Mouse (Mus musculus) Patski (cell line): Measurements from ENCODE around the gene Krt90. TPM values are rescaled to one million over a fixed set of nuclear protein-coding genes. Genes with fewer than 3 reads are reported as not detected.
A peak's percentile ranks its signal among the peaks of the same experiment; 100 is the strongest.
"Not testable (repeated sequence)": the region's sequence is repeated elsewhere in the genome, so short reads cannot be mapped to it uniquely, and the experiment has no call there.

ENCODE experiments used
- ATAC-seq: fragments of 100-300 bp; one replicate; pipeline ENCODE4 v1.8.0; 2021
- CTCF ChIA-PET: fragments of 350-600 bp; sonication (Branson Sonifier 250); formaldehyde crosslinking; loops from one replicate; lab custom pipeline; 2022; ENCODE audit warnings: inconsistent platforms; lab: Charles Lee
- POLR2A ChIA-PET: fragments of 350-600 bp; sonication (Branson Sonifier 250); formaldehyde crosslinking; loops from one replicate; lab custom pipeline; 2022; ENCODE audit warnings: antibody characterized with exemption, inconsistent platforms; lab: Charles Lee
- DNase-seq: peaks from one replicate; pipeline ENCODE4 v3.0.0-alpha.2; 2011; ENCODE audit warnings: low read depth, low spot score
- H3K27me3 ChIP-seq: fragments of 371-371 bp; one replicate; pipeline ENCODE4 v1.5.1; 2021
- CTCF ChIP-seq: fragments of 100-300 bp; IDR thresholded peaks from one replicate; pipeline ENCODE4 v1.5.1; 2021
- in situ Hi-C: fragments of 300-500 bp; cut with MboI; formaldehyde crosslinking; loops from 3 replicates; pipeline ENCODE4 v1.11.1; 2018; ENCODE audit warnings: low pct_unique_long_range_greater_than_20kb, mixed read lengths
- polyA plus RNA-seq: library from polyadenylated mRNA; unstranded; gene quantifications from one replicate; pipeline ENCODE4 v1.2.3, GENCODE M21; 2021

Gene Krt90
- polyA plus RNA-seq, 1 experiment from 2014 or later = 0.27 TPM

DNA sequence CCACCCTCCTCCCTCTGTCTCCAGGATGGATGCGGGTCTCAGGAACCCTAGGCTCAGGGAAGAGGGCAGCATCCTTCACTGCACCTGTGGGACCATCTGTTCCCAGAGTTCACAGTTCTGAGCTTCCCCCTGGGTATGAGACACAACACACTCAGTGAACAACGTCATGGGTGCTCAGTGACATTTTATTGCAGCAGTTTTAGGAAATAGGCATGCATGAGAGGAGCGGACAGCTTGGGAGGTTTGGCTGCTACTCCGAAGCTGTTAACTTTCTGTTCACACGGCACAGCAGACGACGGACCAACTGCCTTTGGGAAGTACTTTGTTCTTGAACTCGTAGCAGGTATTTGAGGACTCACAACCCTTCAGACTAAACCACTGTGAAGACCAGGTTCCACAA is 10.6 kb downstream of the Krt90 start:
- POLR2A ChIA-PET = no interaction called here
- H3K27me3 ChIP-seq = peaks cover 22% of the 10 kb centered on the region
- DNase-seq (no peak), ATAC-seq (no peak)
- in situ Hi-C loops = no loop called here
- TF ChIP-seq CTCF = no peak
- CTCF ChIA-PET = no interaction called here

DNA sequence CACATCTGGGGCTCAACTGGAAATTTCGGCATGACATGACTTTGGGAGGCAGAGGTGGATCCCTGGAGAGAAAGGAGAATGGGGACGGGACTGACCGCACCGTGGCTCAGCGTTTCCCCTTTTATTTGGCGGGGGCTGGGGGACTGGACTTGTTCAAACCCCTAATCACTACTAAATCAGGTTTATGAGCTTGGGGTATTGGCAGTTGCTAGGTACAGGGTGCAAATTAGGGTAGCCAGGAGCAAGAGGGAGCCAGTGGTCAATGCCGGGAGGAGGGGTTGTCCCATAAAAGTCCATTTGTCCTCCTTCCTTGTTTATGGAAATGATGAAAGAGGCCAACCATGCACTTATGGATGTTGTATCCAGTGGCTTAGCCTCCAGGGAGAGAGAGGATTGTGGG is 12.2 kb downstream of the Krt90 start, which contains the start of gene Krt82:
Gene Krt82, minus strand, starts transcription at position 101 of the 400 bp plus-strand sequence.
- POLR2A ChIA-PET = no interaction called here
- in situ Hi-C loops = no loop called here
- ATAC-seq (no peak), DNase-seq (no peak)
- CTCF ChIA-PET = no interaction called here
- peaks cover 22% of the 10 kb centered on the region for H3K27me3 ChIP-seq
- TF ChIP-seq CTCF = no peak

DNA sequence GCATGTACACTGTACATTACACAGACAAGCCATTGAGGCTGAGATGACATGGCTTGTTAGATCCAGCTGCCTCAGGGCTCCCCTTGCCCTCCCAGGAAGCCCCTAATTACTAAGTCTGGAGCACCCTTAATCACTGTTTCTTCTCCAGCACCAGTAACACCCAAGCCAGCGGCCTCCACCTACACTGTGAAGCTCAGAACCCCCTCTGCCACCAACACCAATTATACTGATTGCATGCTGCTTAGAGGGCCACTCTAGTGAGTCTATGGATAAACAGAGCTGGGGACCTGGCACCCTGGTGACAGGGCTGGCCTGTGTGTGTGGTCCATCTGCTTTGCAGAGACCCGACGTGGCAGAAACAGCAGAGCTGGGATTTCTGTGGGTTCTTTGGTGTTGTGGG is 18.3 kb downstream of the Krt90 start:
- TF ChIP-seq CTCF = no peak
- ChIA-PET CTCF (no interaction called here), POLR2A (no interaction called here)
- DNase-seq = no peak
- no peak for ATAC-seq
- in situ Hi-C loops = no loop called here
- H3K27me3 ChIP-seq = no peaks in the 10 kb centered on the region

DNA sequence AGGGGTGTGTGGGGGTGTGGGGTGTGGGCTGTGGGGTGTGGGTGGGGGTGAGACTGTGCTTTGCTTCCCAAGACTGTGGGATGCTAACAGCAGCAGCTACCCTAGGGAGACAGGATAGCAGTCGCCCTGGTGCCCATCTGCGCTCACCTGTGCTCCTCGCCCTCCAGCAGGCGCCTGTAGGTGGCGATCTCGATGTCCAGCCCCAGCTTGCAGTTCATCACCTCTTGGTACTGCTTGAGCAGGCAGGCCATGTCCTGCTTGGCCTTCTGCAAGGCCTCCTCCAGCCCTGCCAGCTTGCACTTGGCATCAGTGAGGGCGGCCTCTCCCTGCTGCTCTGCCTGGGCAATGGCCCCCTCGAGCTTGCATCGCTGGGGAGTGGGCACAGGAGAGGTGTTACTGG is 20.2 kb downstream of the Krt90 start:
- no peak for DNase-seq
- in situ Hi-C loops = no loop called here
- TF ChIP-seq CTCF = no peak
- no peak for ATAC-seq
- CTCF ChIA-PET = no interaction called here
- POLR2A ChIA-PET = no interaction called here
- no peaks in the 10 kb centered on the region for H3K27me3 ChIP-seq

DNA sequence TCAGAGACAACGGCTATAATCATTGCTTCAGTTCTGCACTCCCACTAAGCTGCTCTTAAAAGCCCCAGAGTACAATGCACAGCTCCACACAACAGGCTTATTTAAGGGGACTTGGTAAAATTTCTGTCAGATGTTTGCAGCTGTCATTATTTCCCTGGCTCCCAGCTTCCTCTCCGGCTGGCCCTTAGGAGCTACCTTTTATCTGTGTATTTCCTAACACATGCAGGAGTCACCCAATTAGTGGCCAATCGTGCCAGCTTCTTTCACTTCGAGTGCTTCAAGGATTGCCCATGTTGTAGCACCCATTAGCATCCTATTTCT is 24.2 kb downstream of the Krt90 start:
- POLR2A ChIA-PET = no interaction called here

DNA sequence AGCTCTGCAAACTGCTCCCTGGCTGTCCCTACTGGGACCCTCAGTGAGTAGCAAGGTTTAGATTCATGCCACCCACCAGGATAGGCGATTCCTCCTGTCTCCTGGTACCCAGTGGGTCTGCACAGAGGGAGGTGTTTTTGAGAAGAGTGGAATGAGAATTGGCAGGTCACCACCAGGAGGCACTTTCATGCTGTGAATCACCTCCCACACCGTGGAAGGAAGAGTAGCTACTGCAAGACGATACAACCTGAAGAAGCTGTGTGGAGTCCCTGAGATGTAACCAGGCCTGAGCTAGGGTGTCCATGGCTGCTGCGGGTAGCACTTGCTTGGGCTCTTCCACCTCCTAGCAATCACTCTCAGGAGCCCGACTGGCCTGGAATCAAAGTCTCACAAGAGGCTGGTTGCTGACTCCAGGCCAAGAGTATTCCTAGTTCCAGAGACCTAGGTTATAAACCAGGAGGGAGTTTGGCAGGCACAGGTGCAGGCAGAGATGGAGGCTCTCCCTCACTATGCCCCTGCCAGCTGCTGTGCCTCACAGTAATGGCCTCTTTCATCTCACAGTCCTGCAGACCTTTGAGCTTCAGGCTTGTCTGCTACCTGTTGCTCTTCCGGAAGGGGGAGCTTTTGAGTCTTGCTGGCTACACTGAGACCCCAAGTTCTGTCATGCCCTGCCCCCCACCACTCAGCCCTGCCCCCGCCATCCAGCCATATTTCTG is 24.7 kb downstream of the Krt90 start:
- ATAC-seq (no peak), DNase-seq (no peak)
- no peaks in the 10 kb centered on the region for H3K27me3 ChIP-seq
- ChIA-PET CTCF (no interaction called here), POLR2A (no interaction called here)
- no peak for TF ChIP-seq CTCF
- in situ Hi-C loops = no loop called here

More for the DNA sequence above, 24.2 kb downstream of the Krt90 start:
- in situ Hi-C loops = no loop called here
- no peak for DNase-seq
- ATAC-seq = no peak
- no peak for TF ChIP-seq CTCF
- CTCF ChIA-PET = no interaction called here
- H3K27me3 ChIP-seq = no peaks in the 10 kb centered on the region

DNA sequence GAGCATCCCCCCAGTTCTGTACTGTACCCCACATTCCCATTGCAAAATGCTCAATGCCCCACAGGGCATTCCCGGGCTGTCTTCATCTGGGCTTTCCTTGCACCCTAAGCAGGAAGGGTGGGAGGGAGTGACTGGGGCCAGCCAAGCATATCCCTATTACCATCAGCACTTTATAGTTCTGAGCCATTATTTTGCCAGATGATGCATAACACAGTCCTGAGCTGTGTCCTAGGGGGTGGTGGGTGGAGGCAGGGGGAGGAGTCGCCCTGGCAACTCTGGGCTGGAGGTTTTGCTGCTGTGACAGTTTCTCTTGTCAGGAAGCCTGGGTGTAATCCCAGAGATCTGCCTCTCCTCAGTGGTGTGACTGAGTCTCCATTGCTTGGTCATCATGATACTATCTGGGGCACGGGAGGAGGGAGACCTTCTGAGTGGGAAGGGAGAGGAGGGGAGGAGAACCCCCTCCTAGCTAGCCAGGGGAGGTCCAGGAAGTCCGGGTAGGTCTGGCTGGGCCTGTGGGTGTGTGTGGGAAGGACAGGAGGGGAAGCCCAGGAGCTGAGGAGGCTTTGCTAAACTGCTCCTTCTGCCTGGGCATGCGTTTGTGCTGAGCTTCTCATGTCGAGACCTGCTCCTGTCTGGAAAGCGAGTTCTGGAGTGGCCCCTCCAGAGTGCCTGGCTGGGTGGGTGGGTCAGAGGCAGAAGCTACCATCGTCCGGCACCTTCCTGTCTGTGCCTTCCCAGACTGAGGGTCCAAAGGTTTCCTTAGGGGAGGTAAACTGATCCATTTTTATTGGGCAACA is 26.5 kb downstream of the Krt90 start:
- in situ Hi-C loops = no loop called here
- POLR2A ChIA-PET = no interaction called here

DNA sequence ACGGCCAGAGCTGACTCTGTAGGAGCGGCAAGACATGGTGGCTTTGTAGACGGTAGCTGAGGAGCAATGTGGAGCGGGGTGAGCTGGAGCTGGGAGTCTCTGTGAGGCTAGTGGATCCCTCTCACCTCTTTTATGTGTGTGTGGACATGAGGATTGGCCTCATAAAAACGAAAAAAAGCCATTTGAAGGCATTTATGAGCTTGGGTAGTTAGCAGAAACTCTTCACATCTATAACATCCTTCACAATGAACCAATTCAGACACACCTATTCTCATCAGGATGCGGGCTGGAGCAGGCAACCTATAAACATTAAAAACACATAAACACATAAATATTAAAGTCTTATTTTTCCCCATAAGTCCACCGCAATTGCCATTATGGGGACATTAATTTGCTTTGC is 30.0 kb downstream of the Krt90 start, which contains the start of gene Krt84:
Gene Krt84, minus strand, starts transcription at position 101 of the 400 bp plus-strand sequence.
- ChIA-PET CTCF (interaction anchor here (0.6 kb wide), 1 partner anchor 33 kb away, joined by 3 read pairs; no protein-coding TSS in a partner anchor), POLR2A (no interaction called here)
- DNase-seq = no peak
- in situ Hi-C loops = no loop called here
- peaks cover 4% of the 10 kb centered on the region for H3K27me3 ChIP-seq
- ATAC-seq = no peak
- TF ChIP-seq CTCF = no peak

More for the DNA sequence above, 26.5 kb downstream of the Krt90 start:
- CTCF ChIA-PET = no interaction called here
- peak; percentile 37 for ATAC-seq
- H3K27me3 ChIP-seq = no peaks in the 10 kb centered on the region
- no peak for TF ChIP-seq CTCF
- DNase-seq = peak; percentile 44

DNA sequence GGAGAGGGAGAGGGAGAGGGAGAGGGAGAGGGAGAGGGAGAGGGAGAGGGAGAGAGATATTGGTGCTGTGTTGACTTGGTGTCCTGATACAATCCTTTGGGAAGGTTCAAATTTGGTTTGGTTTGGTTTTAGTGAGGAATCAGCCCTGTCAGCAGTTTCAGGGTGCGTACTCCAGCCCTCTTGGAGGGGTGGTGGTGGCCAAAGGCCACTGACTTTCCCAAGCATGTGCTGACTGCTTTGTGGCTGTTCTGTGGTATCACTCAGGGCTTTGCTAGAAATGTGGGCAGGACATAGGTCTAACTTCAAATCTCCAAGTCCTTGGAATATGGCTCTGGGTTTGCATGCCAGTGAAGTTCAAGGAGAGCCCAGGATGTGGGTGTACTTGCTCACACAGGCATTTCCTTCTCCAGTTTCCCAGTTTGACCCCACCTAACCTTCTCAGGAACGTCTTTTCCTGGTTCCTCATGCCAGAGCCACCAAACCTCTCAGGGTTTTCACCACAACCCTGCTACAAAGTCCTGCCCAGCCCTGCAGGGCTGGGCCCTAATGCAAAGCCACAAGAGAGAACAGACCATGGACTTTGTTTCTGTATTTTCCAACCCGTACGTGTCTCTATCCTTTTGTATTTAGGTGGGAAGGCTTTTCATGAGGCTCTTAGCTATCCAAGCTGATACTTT is 40.1 kb downstream of the Krt90 start:
- DNase-seq (no peak), ATAC-seq (no peak)
- no peak for TF ChIP-seq CTCF
- CTCF ChIA-PET = no interaction called here
- peaks cover 24% of the 10 kb centered on the region for H3K27me3 ChIP-seq
- POLR2A ChIA-PET = no interaction called here
- in situ Hi-C loops = loop anchor here (5.0 kb wide), 2 partner anchors 250 to 450 kb away; no protein-coding TSS in a partner anchor

DNA sequence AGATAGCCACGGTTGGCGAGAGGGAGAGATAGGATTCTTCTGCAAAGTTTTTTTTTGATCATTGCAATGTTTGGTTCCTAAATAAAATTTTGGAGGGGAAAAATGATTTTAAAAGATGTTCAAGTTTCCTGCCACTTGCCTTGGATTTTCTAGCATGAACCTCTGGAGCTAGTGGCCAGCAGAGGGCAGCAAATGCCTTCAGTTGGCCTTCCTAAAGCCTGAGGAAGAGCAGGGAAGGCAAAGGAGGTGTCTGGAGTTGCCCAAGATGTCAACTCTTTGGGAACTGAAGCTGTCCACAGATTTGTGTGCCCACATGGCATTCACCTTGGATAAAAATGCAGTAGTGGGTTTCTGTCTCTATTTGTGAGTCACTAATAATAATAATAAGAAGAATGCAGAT is 43.0 kb downstream of the Krt90 start:
- ATAC-seq (no peak), DNase-seq (no peak)
- ChIA-PET POLR2A (no interaction called here), CTCF (interaction anchor here (1.0 to 2.8 kb wide), 8 partner anchors 178 to 464 kb away, joined by 3 to 21 read pairs (median 4); no protein-coding TSS in a partner anchor)
- peak; percentile 90 for TF ChIP-seq CTCF
- peaks cover 13% of the 10 kb centered on the region for H3K27me3 ChIP-seq
- in situ Hi-C loops = loop anchor here (5.0 kb wide), 2 partner anchors 253 to 453 kb away; no protein-coding TSS in a partner anchor

DNA sequence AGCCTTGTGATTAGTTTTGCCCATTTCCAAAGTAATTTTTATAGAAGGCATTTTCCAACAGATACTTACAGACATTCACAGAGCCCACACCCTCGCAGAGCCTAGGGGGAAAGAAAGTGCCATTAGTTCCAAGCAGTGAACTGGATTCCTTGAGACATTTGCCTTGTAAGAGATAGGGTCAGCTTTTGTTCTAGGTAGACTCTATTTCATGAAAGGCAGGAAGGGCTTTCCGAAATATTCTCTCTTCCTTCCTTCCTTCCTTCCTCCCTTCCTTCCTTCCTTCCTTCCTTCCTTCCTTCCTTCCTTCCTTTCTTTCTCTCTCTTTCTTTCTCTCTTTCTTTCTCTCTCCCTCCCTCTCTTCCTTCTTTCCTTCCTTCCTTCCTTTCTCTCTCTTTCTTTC is 45.6 kb downstream of the Krt90 start, which contains the start of gene Gm49425:
Gene Gm49425, minus strand, starts transcription at position 101 of the 400 bp plus-strand sequence.
- DNase-seq, in situ Hi-C loops, CTCF ChIA-PET, ATAC-seq, H3K27me3 ChIP-seq, POLR2A ChIA-PET: not testable (repeated sequence)
